16 mouse cellular contexts compared by ENCODE assay signal in genomic region chr15:97862881-97863493, GRCm38 (mm10). TPM values are rescaled to one million over a fixed set of nuclear protein-coding genes. Genes with fewer than 3 reads are reported as not detected.
DNase-seq lines count a peak whose midpoint lies in the region; ATAC-seq and TF ChIP-seq lines count a peak whose summit lies in the region.
"Had no signal": no experiment of that assay in that cellular context is flagged by ENCODE, and none has a peak within 500 bp of the region (broad histone marks: within the 10 kb centered on the region; RNA-seq: fewer than 3 reads in every experiment).

No protein-coding gene starts in this region.

- TF ChIP-seq CTCF in forebrain, postnatal 0 days (IDR thresholded peaks at IDR 0.05; ENCODE audit: low read depth): no peak
- no peak for TF ChIP-seq CTCF in layer of hippocampus, adult 2 months (conservative IDR thresholded peaks at IDR 0.05)

- H3K27me3 ChIP-seq in forebrain, postnatal 0 days (ENCODE audit: insufficient read depth, low read length): no peaks in the 10 kb centered on the region
- H3K27me3 ChIP-seq in forebrain, embryonic 16.5 days (replicated peaks; ENCODE audit: control insufficient read depth, insufficient read depth, low read length): no peaks in the 10 kb centered on the region
- no peaks in the 10 kb centered on the region for H3K27me3 ChIP-seq in intestine, embryonic 16.5 days (replicated peaks; ENCODE audit: control insufficient read depth, insufficient read depth, low read length)
- H3K27me3 ChIP-seq: embryonic facial prominence, embryonic 12.5 days had no signal

- no peaks in the 10 kb centered on the region for H3K36me3 ChIP-seq in forebrain, postnatal 0 days (ENCODE audit: insufficient read depth)
- H3K36me3 ChIP-seq in forebrain, embryonic 16.5 days (ENCODE audit: control insufficient read depth, insufficient read depth): no peaks in the 10 kb centered on the region
- H3K36me3 ChIP-seq in intestine, embryonic 16.5 days (ENCODE audit: control insufficient read depth, insufficient read depth, low read length): peaks cover 4% of the 10 kb centered on the region; the same call in 1 of the 2 replicates
- H3K36me3 ChIP-seq: embryonic facial prominence, embryonic 12.5 days; hindbrain, embryonic 10.5 days had no signal

- WGBS in forebrain, postnatal 0 days: 35% methylated on average over 14 of the region's 14 CpGs
- WGBS in forebrain, embryonic 16.5 days: 31% methylated on average over 14 of the region's 14 CpGs
- WGBS in intestine, embryonic 16.5 days: 41% methylated on average over 14 of the region's 14 CpGs

- no peak overlapping the region for H3K9ac ChIP-seq in forebrain, postnatal 0 days
- no peak overlapping the region for H3K9ac ChIP-seq in forebrain, embryonic 16.5 days (replicated peaks; ENCODE audit: low read depth, low read length)
- H3K9ac ChIP-seq in intestine, embryonic 16.5 days (ENCODE audit: low read depth, low read length): no peak overlapping the region
- H3K9ac ChIP-seq: embryonic facial prominence, embryonic 12.5 days; liver, postnatal 0 days had no signal

- no peak overlapping the region for H3K27ac ChIP-seq in forebrain, postnatal 0 days (ENCODE audit: low read depth, low read length)
- no peak overlapping the region for H3K27ac ChIP-seq in forebrain, embryonic 16.5 days (ENCODE audit: low read length)
- peak overlapping the region; percentile 80 for H3K27ac ChIP-seq in layer of hippocampus, adult 2 months
- H3K27ac ChIP-seq in intestine, embryonic 16.5 days (ENCODE audit: low read length): no peak overlapping the region
- H3K27ac ChIP-seq: embryonic facial prominence, embryonic 12.5 days; hindbrain, embryonic 10.5 days; kidney, postnatal 0 days had no signal

- peak overlapping the region; percentile 5; the same call in 1 of the 2 replicates for H3K4me2 ChIP-seq in forebrain, postnatal 0 days (ENCODE audit: low read depth)
- no peak overlapping the region for H3K4me2 ChIP-seq in forebrain, embryonic 16.5 days (ENCODE audit: low read length)
- H3K4me2 ChIP-seq in intestine, embryonic 16.5 days (ENCODE audit: low read depth, low read length): no peak overlapping the region
- H3K4me2 ChIP-seq: embryonic facial prominence, embryonic 12.5 days had no signal

- DNase-seq in forebrain, postnatal 0 days: no peak
- DNase-seq in layer of hippocampus, adult 2 months (ENCODE audit: low spot score in 2 of 2): no peak
- DNase-seq in layer of hippocampus, adult 11-12 months (ENCODE audit: low spot score): no peak
- peak; percentile 70 for DNase-seq in retina, postnatal 1 day
- no peak for DNase-seq in spleen, postnatal 14 days (ENCODE audit: low spot score in 2 of 2)
- DNase-seq: cerebellum, postnatal 36 days; liver, postnatal 0 days; lung, postnatal 4 days; spleen, adult 18-20 months; thymus, adult 18-20 months had no signal

- ATAC-seq in forebrain, postnatal 0 days: no peak
- no peak for ATAC-seq in forebrain, embryonic 16.5 days
- ATAC-seq in intestine, embryonic 16.5 days: peak; percentile 49; the same call in 1 of the 2 replicates
- no peak for ATAC-seq in erythroid progenitor cell, adult 5-6 weeks (replicated peaks; ENCODE audit: low FRiP score, poor library complexity, severe bottlenecking)
- ATAC-seq: liver, postnatal 0 days had no signal

- H3K4me3 ChIP-seq in forebrain, postnatal 0 days (ENCODE audit: low read depth, low read length): no peak overlapping the region
- no peak overlapping the region for H3K4me3 ChIP-seq in forebrain, embryonic 16.5 days (replicated peaks; ENCODE audit: low read length)
- peak overlapping the region; percentile 31; the same call in 1 of the 2 replicates for H3K4me3 ChIP-seq in layer of hippocampus, adult 2 months
- H3K4me3 ChIP-seq in intestine, embryonic 16.5 days (ENCODE audit: low read length): no peak overlapping the region
- H3K4me3 ChIP-seq: embryonic facial prominence, embryonic 12.5 days; hindbrain, embryonic 10.5 days had no signal

- H3K4me1 ChIP-seq in forebrain, postnatal 0 days (ENCODE audit: insufficient read depth): no peaks in the 10 kb centered on the region
- H3K4me1 ChIP-seq in forebrain, embryonic 16.5 days (replicated peaks; ENCODE audit: control insufficient read depth, insufficient read depth, low read length): no peaks in the 10 kb centered on the region
- peaks cover 8% of the 10 kb centered on the region for H3K4me1 ChIP-seq in intestine, embryonic 16.5 days (ENCODE audit: control insufficient read depth, insufficient read depth, low read length)

- H3K9me3 ChIP-seq in forebrain, postnatal 0 days (ENCODE audit: low read length): no peaks in the 10 kb centered on the region
- peaks cover 6% of the 10 kb centered on the region for H3K9me3 ChIP-seq in forebrain, embryonic 16.5 days (ENCODE audit: control insufficient read depth, low read length)
- 0 out of 2 replicates have a peak, but pooled peaks cover 4% of the 10 kb centered on the region for H3K9me3 ChIP-seq in intestine, embryonic 16.5 days (ENCODE audit: control insufficient read depth, low read length)
- H3K9me3 ChIP-seq: embryonic facial prominence, embryonic 12.5 days had no signal

RNA-seq across cellular contexts. Expression of gene Hdac7, which starts 18.7 kb away (rescaled TPM):
- total RNA-seq in forebrain, postnatal 0 days (2014; rRNA removed): 20.7 and 29.4 TPM in 2 replicates
- 16.2 and 21.6 TPM in 2 replicates for polyA plus RNA-seq in forebrain, postnatal 0 days (2015; fragmentation: Nextera tagmentation; extraction: Ambion mirVana)
- 21.7 and 31.1 TPM in 2 replicates for polyA plus RNA-seq in forebrain, embryonic 16.5 days (2015; fragmentation: Nextera tagmentation; extraction: Ambion mirVana)
- 10 to 100 TPM; 23.8 to 28.5 TPM for total RNA-seq in layer of hippocampus, adult 2 months (2021)
- 15.8 and 18.2 TPM in 2 replicates for polyA plus RNA-seq in intestine, embryonic 16.5 days (2015; fragmentation: Nextera tagmentation; extraction: Ambion mirVana)
- total RNA-seq in erythroid progenitor cell, adult 5-6 weeks (2015; ENCODE audit: low replicate concordance): 15.1 and 26.8 TPM in 2 replicates
- 2.4 and 9.8 TPM in 2 replicates for total RNA-seq in erythroid progenitor cell, adult 5-6 weeks (2017; ENCODE audit: low replicate concordance)

RNA-seq across cellular contexts. Expression of gene Vdr, which starts 47.4 kb away (rescaled TPM):
- total RNA-seq in forebrain, postnatal 0 days (2014; rRNA removed): 0.15 and 0.76 TPM in 2 replicates
- 0.04 and 0.05 TPM in 2 replicates for polyA plus RNA-seq in forebrain, postnatal 0 days (2015; fragmentation: Nextera tagmentation; extraction: Ambion mirVana)
- polyA plus RNA-seq in forebrain, embryonic 16.5 days (2015; fragmentation: Nextera tagmentation; extraction: Ambion mirVana): 0.20 TPM in 1 of 2 replicates, not detected in the other
- under 1 TPM in 1 of 2 experiments, not detected in 1; 0.10 TPM for total RNA-seq in layer of hippocampus, adult 2 months (2021)
- 2.4 TPM in 2 replicates for polyA plus RNA-seq in intestine, embryonic 16.5 days (2015; fragmentation: Nextera tagmentation; extraction: Ambion mirVana)
- 0.84 TPM in 1 of 2 replicates, not detected in the other for total RNA-seq in erythroid progenitor cell, adult 5-6 weeks (2015; ENCODE audit: low replicate concordance)
- total RNA-seq in erythroid progenitor cell, adult 5-6 weeks (2017; ENCODE audit: low replicate concordance): not detected in 2 replicates
